Mouse (Mus musculus) lung, adult 2 months (tissue): ENCODE measurements around the gene Phactr1. TPM values are rescaled to one million over a fixed set of nuclear protein-coding genes. Genes with fewer than 3 reads are reported as not detected.

ENCODE experiments used
- DNase-seq: peaks from one replicate; pipeline ENCODE4 v3.0.0; 2022
- H3K4me1 ChIP-seq: fragments of 200-500 bp; 2 replicates; pipeline ENCODE4 v1.6.1; 2011; ENCODE audit warnings: low read length; ENCODE audit not compliant: control insufficient read depth, insufficient read depth
- H3K4me3 ChIP-seq: fragments of 200-500 bp; replicated peaks from 2 replicates; pipeline ENCODE3; 2011; ENCODE audit warnings: low read depth, mild to moderate bottlenecking, control low read depth, low read length; ENCODE audit errors: extremely low read depth
- CTCF ChIP-seq: fragments of 200-500 bp; IDR thresholded peaks from 2 replicates; pipeline ENCODE4 v1.5.1; 2011; ENCODE audit warnings: mild to moderate bottlenecking, low read length, control low read depth; ENCODE audit not compliant: insufficient read depth
- POLR2A ChIP-seq: fragments of 200-500 bp; IDR thresholded peaks from 2 replicates; pipeline ENCODE4 v1.6.1; 2011; ENCODE audit warnings: low read depth, mild to moderate bottlenecking, control low read depth, low read length, borderline replicate concordance; ENCODE audit errors: extremely low read depth
- WGBS: fragments of 180-500 bp; shearing (Covaris S2); methylation state at CpG from one replicate; pipeline ENCODE4 v1.1.7; 2018; 5-methylcytosine and 5-hydroxymethylcytosine counted together
- polyA plus RNA-seq: library from polyadenylated mRNA; depleted of rRNA; stranded (reverse); fragments of >200 nt; gene quantifications from 2 replicates; pipeline ENCODE4 v1.2.3, GENCODE M21; 2012

The Phactr1 gene
- polyA plus RNA-seq, 1 experiment: 40.7 TPM

DNA sequence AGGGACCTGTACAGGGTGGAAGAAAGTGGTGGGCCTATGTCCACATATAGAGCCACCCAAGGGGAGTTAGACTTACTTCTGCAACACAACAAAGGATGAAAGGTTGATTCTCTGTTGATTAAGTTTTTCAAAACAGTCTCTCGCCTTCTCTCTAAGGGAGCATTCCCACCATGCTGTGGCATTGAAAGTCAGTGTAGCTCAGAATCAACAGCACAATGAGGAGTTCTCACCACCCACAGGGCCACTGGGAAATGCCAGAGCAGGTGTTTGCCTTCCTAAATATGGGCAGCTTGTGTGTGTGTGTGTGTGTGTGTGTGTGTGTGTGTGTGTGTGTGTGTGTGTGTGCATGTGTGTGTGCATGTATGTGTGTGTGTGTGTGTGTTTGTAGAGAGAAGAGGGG lies 347.1 kb downstream of the Phactr1 start:
- Histone ChIP-seq H3K4me1 (no peaks in the 10 kb centered on the region), H3K4me3 (no peak overlapping the region)
- DNase-seq: no peak
- TF ChIP-seq POLR2A: no peak
- 100% methylated on average over 1 of the region's 1 CpGs for WGBS

DNA sequence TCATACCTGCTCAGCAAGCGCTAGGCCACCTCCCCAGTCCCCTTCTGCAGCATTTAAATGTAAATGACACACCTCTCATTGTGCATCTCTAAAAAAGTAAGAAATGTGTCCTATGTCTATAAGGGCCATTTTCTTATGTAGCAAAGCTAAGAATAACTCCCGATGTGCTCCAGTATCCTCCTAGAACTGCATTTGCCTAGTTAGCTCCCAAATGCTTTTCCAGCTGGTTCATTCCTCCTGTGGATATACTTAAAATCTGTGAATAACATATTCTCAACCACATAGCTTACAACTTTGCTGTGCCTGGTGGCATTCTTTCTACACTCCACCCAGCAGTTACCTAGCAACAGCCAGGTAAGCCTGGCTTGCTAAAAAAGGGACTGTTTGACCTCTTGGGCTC lies 349.8 kb downstream of the Phactr1 start:
- H3K4me1 ChIP-seq: no peaks in the 10 kb centered on the region
- no peak for TF ChIP-seq CTCF
- no peak for TF ChIP-seq POLR2A
- no peak for DNase-seq
- WGBS: 82% methylated on average over 2 of the region's 2 CpGs
- no peak overlapping the region for H3K4me3 ChIP-seq

GRCm38 (mm10) chr13:43032451-43032850 lies 352.0 kb downstream of the Phactr1 start:
- no peak overlapping the region for H3K4me3 ChIP-seq

GRCm38 (mm10) chr13:43036510-43036909 lies 356.1 kb downstream of the Phactr1 start:
- TF ChIP-seq CTCF: no peak
- no peak for TF ChIP-seq POLR2A
- 72% methylated on average over 6 of the region's 6 CpGs for WGBS
- DNase-seq: no peak

More at GRCm38 (mm10) chr13:43032451-43032850, 352.0 kb downstream of the Phactr1 start:
- no peaks in the 10 kb centered on the region for H3K4me1 ChIP-seq
- 61% methylated on average over 3 of the region's 3 CpGs for WGBS
- no peak for DNase-seq
- no peak for TF ChIP-seq POLR2A
- no peak for TF ChIP-seq CTCF

GRCm38 (mm10) chr13:43042766-43043165 lies 362.3 kb downstream of the Phactr1 start:
- Histone ChIP-seq H3K4me1 (no peaks in the 10 kb centered on the region), H3K4me3 (no peak overlapping the region)
- TF ChIP-seq POLR2A (no peak), CTCF (no peak)
- no peak for DNase-seq
- WGBS: 67% methylated on average over 4 of the region's 4 CpGs

More at GRCm38 (mm10) chr13:43036510-43036909, 356.1 kb downstream of the Phactr1 start:
- Histone ChIP-seq H3K4me1 (no peaks in the 10 kb centered on the region), H3K4me3 (no peak overlapping the region)

DNA sequence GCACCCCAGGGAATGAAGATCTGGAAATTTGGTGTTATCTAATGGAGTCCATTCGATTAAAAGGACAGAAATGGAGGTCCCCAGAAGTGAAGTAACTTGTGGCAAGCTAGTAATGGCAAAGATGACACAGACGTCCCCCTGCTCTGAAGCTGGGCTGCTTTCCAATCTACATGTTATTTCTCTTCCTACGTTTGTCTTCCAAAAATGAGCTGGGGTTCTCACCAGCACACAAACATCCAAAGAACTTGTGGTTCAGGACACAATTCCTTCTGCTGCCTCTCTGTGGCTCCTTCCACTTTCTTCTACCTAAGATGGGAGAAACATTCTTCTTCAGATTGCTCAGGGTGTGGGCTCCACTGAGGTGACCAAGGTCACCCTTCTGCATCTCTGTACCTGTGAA lies 368.1 kb downstream of the Phactr1 start:
- TF ChIP-seq POLR2A (no peak), CTCF (no peak)
- Histone ChIP-seq H3K4me3 (no peak overlapping the region), H3K4me1 (no peaks in the 10 kb centered on the region)
- DNase-seq: no peak
- WGBS: 52% methylated on average over 3 of the region's 3 CpGs

DNA sequence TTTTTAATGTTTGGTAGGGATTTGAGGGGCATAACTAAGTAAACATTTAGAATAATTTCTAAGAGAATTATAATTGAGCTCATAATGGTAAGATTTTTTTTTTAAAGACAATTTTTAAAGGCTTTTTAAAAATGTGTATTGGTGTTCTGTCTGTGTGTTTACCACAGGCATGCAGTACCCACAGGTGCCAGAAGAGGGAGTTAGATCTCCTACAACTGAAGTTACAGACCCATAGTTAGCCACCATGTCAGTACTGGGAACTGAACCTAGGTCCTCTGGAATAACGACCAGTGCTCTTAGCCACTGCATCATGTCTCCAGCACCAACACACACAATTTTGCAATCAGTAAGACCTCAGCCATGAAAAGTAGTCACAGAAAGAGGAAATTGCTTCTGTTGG lies 372.8 kb downstream of the Phactr1 start:
- TF ChIP-seq POLR2A (no peak), CTCF (no peak)
- Histone ChIP-seq H3K4me3 (no peak overlapping the region), H3K4me1 (no peaks in the 10 kb centered on the region)
- DNase-seq: no peak
- WGBS: 97% methylated on average over 1 of the region's 1 CpGs

DNA sequence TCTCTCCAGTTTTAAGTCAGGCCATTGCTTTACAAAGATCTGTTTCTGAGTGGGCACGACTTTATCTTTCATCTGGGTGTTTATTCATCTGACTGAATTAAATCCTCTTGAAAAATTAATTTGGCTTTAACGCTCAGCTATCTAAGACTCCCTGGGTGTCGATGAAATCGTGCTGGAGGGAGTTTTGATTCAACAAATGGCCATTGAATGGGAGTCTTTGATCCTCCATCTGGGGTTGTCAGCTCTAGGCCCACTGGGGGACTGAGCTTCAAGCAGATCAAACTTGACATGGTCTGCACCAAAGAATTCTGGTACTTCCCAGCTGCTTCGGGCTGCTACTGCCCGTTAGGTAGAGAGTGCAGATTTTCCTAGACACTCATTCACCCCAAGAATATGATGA lies 374.7 kb downstream of the Phactr1 start:
- WGBS: 68% methylated on average over 6 of the region's 6 CpGs
- H3K4me1 ChIP-seq: no peaks in the 10 kb centered on the region
- no peak for TF ChIP-seq CTCF
- no peak for TF ChIP-seq POLR2A
- H3K4me3 ChIP-seq: no peak overlapping the region
- DNase-seq: no peak

DNA sequence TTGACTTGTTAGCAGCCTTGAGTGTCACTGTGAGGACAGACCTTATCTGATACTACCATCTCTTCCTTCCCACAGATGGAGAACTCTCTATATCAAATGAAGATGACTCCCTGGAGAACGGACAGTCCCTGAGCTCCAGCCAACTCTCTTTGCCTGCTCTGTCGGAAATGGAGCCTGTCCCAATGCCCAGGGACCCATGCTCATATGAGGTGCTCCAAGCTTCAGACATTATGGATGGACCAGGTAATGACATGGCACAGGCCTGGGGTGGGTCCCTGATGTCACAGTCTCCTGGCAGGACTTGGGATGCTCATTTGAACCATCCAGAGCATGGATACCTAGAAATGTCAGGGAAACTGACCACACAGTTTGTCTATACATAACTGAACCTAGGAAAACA lies 376.7 kb downstream of the Phactr1 start:
- no peak for TF ChIP-seq CTCF
- no peak for TF ChIP-seq POLR2A
- Histone ChIP-seq H3K4me1 (no peaks in the 10 kb centered on the region), H3K4me3 (no peak overlapping the region)
- DNase-seq: no peak
- WGBS: 68% methylated on average over 2 of the region's 2 CpGs

DNA sequence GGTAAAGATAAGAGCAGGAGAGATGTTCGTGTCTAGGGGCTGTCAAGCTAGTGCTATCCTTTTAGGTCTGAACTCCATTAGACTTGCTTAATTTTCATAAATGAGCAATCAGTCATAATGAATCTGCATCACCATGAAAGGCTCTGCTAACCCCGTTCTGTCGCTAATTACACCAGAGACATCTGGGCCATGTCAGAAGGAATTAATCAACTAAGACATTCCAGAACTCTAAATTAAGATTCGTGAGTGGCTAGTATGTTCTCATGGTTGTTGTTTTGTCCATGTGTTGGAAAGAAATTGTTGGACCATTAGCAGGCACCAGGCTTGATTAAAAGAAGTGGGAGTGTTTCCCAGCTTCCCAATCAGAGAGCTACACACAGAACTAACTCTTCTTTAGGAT lies 382.9 kb downstream of the Phactr1 start:
- WGBS: 74% methylated on average over 4 of the region's 4 CpGs
- Histone ChIP-seq H3K4me3 (no peak overlapping the region), H3K4me1 (no peaks in the 10 kb centered on the region)
- no peak for TF ChIP-seq POLR2A
- no peak for TF ChIP-seq CTCF
- DNase-seq: no peak
